Mouse (Mus musculus) lung, postnatal 4 days (tissue): ENCODE data around the gene Il12rb2.

ENCODE experiments used
- DNase-seq, 2 experiments: peaks; one replicate each; pipeline ENCODE4 v3.0.0; 2021

Il12rb2 gene

DNA sequence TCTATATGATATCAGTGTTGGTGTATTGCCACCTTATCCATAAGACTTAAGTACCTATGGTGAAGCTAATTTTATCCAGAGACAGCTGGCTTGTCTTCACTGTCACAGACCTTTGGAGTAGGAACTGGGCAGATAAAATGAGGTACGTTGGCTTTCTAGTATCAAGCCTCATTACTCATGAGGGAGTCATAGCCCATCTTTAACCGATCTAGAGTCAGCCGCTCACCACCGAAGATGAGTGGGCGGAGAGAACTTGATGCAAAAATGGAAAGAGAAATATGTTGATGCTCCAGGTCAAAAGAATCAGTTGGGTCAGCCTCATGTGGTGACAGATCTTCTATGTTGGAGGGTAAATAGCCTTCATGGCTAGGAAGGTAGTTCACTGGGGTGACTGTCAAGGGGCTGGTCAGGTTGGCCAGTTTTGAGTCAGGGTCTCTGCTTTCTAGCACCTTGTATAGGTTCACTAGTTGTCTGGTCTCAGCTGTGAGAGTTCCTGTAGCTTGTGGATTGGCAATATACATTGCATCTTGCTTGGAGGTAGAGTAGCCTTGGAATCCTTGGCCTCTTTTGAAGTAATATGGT is 83.9 kb downstream of the Il12rb2 start:
- DNase-seq, result no peak

DNA sequence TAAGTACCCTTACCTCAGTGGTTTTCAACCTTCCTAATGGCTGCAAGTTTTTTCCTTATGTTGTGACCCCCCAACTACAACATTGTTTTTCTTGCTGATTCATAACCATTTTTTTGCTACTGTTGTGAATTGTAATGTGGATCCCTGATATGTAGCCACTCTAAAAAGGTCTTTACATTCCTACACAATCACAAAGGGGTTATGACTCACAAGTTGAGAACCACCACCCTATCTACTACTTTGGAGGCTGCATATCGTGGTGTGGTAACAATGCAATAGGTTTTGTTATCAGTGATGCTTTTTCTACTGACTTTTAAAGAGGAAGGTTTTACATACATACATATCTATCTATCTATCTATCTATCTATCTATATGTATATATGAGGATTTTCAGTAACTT is 93.1 kb downstream of the Il12rb2 start:
- DNase-seq, result no peak

DNA sequence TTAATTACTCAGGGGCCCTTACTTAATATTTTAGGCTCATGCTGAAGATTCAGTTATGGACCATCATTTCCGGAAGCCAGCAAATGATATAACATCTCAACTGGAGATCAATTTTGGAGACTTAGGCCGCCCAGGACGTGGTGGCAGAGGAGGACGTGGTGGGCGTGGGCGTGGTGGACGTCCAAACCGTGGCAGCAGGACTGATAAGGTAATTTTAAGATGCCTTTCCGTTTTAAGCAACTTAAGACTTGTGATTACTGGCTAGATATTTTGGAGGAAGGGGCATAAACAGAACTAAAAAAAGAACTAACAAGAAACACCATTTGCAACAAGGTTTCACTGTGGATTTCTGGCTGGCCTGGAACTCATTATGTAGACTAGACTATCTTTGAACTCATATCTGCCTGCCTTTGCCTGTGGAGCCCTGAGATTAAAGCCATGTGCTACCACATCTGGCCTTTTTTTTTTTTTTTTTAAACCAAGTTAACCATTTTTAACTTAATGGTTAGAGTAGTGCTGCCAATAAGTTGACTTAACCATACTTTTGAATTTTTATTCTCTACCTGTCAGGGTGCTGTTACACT is 94.3 kb downstream of the Il12rb2 start:
- DNase-seq, result no peak

GRCm38 (mm10) chr6:67277944-67278343 is 98.0 kb downstream of the Il12rb2 start:
- DNase-seq, result no peak

DNA sequence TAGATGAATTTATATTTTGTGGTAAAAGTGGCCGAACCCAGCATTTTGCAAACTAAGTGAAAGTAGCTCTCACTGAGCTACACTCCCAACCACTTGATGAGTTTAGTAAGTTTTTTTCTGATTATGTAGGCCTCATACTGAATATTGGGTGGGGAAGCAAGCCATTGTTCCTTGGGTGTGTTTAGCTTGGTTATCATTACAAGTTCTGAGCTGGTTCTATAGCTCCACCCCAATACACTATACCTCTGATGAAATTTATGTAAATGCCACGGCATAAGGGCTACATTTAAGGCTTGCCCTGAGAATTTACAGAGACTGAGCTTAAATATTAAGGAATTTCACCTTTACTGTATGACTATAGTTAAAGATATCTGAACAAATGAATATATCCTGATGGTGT is 106.5 kb downstream of the Il12rb2 start:
- DNase-seq, result no peak

- no peak for DNase-seq
Measured at GRCm38 (mm10) chr6:67268983-67269382, 107.0 kb downstream of the Il12rb2 start.

DNA sequence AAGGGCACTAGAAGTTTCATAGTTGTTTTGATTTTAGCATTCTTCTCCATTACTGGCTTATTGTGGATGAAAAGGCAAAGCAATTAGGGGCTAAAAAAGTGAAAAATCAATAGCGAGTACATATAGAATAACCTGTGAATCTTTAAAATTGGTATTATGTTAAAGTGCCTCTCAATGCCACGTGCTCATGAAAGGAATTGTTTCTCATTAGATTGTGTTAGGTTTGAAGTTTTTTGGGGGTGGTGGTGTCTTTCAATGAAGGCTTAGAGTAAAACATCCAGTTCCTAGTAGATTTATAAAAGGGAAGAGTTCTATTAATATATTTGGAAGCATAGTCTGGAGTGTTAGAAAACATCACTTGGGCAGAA is 107.8 kb downstream of the Il12rb2 start:
- DNase-seq, result no peak

DNA sequence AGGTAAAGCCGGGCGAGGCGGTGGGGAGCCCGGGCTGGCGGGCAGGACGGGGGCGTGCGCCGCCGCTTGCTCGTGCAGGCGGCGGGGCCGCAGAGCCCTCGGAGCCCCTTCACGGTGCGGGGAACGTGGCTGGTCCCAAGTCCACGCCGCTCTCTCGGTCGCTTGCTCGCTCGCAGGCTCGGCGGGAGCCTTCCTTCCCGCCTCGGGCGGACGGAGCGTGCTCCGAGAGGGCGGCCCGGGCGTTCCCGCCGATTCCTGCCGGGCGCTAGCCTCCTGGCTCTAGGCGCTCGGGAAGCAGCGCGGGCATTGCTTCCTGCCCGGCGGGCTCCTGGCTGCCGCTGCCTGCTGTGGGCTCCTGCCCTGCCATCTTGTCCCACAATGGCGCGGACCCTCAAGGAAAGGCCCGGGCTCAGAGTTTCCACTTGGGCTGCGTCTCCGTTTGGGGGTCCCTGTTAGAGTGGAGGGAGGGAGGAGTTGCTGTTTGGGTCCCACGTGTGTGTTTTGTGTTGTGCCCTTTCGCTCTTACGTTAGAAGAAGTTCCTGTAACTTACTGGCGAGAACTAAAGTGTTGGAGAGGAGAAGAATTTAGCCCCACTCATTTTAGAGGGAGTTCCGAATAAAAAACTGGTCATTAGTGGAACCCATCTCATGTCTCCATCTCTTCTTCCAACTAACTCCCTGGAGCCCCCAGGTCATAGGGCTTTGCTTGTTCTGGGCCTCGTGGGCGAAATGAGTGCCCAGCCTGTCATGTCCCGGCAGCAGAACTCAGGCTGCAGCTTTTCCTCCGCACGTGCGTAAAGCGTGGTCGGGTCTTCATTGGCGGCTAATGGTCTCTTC is 108.4 kb downstream of the Il12rb2 start:
- peak; percentile 51 to 56 for DNase-seq

DNA sequence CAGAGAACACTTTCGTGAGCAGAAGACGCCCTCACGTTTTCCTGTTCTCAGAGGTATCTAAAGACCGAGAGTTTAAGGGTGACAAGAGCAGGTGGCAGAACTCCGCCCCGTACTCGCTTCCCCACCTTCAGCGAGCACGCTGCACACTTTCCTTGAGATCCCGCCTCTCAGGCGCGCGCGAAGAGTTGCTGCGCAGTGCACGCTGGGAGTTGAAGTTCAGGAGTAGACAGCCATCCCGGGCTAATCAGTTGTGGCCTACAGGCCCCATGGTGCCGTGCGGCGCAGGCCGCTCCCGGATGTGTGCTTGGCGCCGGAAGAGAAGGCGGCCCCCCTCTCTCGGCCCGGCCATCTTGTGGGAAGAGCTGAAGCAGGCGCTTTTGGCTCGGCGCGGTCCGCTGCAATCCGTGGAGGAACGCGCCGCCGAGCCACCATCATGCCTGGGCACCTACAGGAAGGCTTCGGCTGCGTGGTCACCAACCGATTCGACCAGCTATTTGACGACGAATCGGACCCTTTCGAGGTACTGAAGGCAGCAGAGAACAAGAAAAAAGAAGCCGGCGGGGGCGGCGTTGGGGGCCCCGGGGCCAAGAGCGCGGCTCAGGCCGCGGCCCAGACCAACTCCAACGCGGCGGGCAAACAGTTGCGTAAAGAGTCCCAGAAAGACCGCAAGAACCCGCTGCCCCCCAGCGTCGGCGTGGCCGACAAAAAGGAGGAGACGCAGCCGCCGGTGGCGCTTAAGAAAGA is 109.2 kb downstream of the Il12rb2 start:
- peak; percentile 95 to 98 for DNase-seq

DNA sequence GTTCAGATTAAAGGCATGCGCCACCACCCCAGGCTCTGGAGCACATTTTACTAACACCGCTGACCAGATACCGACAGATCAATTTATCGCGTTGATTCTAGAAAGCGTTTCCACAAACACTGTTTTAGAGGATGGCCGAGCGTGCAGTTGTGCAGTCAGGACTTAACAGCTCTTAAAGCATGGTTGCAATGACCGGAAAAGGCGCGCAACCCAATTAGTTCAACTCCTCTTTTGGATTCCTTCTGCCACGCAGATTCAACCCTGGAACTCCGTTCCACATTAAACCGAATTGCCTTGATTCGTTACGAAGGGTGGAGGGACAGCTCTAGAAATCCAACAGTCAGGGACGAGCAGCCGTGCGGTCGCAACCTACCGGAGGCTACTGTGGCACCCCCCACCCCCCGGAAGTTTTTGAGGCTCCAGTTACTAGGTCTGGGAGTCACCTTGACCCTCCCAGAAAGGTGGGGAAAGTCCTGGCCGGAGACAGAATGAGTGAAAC is 109.8 kb downstream of the Il12rb2 start:
- no peak for DNase-seq

DNA sequence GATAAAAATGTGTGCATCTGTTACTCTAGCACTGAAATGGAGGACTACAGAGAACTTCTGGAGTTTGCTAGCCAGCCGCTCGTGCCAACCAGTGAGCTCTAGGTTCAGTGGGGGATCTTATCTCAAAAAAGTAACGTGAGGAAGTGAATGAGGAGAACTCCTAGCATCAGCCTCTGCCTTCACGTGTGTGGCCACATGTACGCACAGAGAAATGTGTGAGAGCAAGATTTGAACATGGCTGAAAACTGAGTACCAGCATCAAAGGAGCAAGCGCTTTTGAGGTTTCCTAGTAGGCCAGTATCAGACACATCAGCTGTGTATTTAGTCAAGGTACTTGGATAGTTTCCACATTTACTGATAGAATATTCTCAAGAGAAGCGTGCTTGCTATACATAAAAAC is 111.1 kb downstream of the Il12rb2 start:
- DNase-seq, result no peak

GRCm38 (mm10) chr6:67251095-67251494 is 124.9 kb downstream of the Il12rb2 start:
- no peak for DNase-seq

DNA sequence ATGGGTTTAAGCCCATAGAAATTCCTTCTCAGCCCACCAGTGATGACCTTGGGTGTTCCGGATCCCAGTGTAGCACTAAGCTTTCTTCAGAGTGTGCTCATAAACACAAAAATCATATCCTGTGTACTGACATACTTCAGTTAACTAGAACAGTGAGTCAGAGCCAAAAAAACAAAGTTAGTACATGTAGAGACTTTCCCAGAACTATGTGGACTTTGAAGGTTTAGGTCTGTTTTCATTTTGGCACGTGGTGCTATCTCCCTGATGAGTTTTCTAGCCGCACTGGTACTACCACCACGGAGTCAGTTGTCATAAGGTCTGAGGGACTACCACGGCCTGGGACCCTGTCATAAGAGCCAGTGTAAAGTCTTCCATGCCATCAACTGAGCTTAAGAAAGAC is 131.5 kb downstream of the Il12rb2 start:
- DNase-seq, result no peak

DNA sequence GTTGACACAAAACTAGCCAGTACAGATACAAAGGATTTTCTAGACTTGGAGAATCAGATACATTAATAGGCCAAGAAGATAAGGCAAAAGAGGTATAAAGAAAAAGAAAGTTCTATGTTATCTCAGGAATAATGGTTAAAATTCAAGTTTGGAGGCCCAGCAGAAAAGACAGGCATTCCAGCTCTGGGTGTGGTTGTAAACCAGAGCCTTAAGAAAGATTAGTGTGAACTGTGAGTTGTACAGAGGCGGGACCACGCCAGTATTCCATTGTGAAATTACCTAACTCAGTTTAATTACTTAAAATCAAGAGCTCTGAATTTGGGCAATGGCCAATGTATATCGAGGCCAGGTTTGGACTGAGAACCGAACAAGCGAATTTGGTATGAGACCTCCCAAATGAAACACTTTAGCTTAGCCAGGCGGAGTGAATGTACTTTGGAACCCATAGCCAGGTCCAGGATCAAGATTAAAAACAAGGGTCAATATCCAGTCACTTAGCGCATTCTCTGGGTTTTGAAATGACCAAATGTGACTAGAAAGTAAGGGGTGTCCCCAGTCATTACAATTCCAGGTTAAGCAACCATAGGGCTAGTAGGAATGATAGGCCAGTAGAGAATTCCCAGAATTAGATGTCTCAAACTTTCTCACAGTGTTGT is 132.1 kb downstream of the Il12rb2 start:
- DNase-seq, result no peak
